Comparison of ENCODE assay signal across 8 mouse cellular contexts in the genomic region with DNA sequence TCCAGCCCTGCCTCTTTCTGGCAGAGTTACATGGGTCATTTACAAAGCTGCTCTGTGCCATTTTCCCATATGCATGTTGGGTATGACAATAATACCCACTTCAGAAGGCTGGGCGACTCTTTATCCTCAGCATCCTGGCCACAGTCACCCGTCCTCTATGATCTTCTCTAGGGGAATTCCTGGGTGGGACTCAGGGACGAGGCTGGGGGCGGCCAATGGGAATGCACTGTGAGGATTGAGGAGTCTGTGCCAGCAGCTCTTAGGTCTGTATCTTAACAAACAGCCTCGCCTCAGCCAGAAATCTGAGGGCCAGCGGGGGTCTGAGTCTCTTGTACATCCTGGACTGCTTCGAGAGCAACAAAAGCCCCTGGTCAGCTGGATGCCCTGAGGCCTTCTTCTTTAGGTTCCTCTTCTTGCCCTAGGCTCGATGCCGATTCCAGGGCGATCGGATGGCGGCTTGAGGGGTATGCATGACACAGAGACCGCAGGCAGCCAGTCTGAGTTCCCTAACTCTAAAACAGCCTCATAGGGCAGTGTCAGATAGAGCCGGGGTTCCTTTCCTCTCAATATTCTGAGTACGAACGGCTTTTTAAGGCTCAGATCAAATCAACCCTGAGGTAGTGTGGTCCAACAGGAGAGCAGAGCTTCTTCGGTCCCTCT. TPM values are rescaled to one million over a fixed set of nuclear protein-coding genes. Genes with fewer than 3 reads are reported as not detected.
A peak's percentile ranks its signal among the peaks of the same experiment; 100 is the strongest.
DNase-seq lines count a peak whose midpoint lies in the region; ATAC-seq and TF ChIP-seq lines count a peak whose summit lies in the region.

No protein-coding gene starts in this region.

- no peak for TF ChIP-seq CTCF in lung, postnatal 0 days (IDR thresholded peaks at IDR 0.05)

- H3K36me3 ChIP-seq in lung, postnatal 0 days (ENCODE audit: insufficient read depth, low read length): no peaks in the 10 kb centered on the region
- peaks cover 32% of the 10 kb centered on the region for H3K36me3 ChIP-seq in forebrain, embryonic 13.5 days (ENCODE audit: poor library complexity, severe bottlenecking)
- H3K36me3 ChIP-seq in limb, embryonic 10.5 days: peaks cover 42% of the 10 kb centered on the region
- peaks cover 8% of the 10 kb centered on the region for H3K36me3 ChIP-seq in neural tube, embryonic 14.5 days (ENCODE audit: control insufficient read depth, insufficient read depth, low read length)

- no peaks in the 10 kb centered on the region for H3K9me3 ChIP-seq in lung, postnatal 0 days (ENCODE audit: low read length)
- H3K9me3 ChIP-seq in forebrain, embryonic 13.5 days (replicated peaks): no peaks in the 10 kb centered on the region
- H3K9me3 ChIP-seq in limb, embryonic 10.5 days (replicated peaks): no peaks in the 10 kb centered on the region
- no peaks in the 10 kb centered on the region for H3K9me3 ChIP-seq in neural tube, embryonic 14.5 days (ENCODE audit: control insufficient read depth, low read length)

- H3K27me3 ChIP-seq in lung, postnatal 0 days (replicated peaks; ENCODE audit: insufficient read depth, low read length): no peaks in the 10 kb centered on the region
- H3K27me3 ChIP-seq in forebrain, embryonic 13.5 days: no peaks in the 10 kb centered on the region
- no peaks in the 10 kb centered on the region for H3K27me3 ChIP-seq in limb, embryonic 10.5 days (ENCODE audit: low read depth, poor library complexity, severe bottlenecking)
- H3K27me3 ChIP-seq in neural tube, embryonic 14.5 days (ENCODE audit: control insufficient read depth, insufficient read depth, low read length): no peaks in the 10 kb centered on the region

- H3K4me1 ChIP-seq in lung, postnatal 0 days (ENCODE audit: insufficient read depth, low read depth, low read length): peaks cover 56% of the 10 kb centered on the region
- H3K4me1 ChIP-seq in forebrain, embryonic 13.5 days: peaks cover 85% of the 10 kb centered on the region
- H3K4me1 ChIP-seq in limb, embryonic 10.5 days: peaks cover 88% of the 10 kb centered on the region
- H3K4me1 ChIP-seq in neural tube, embryonic 14.5 days (ENCODE audit: control insufficient read depth, insufficient read depth, low read length): peaks cover 62% of the 10 kb centered on the region

- H3K4me2 ChIP-seq in lung, postnatal 0 days (replicated peaks; ENCODE audit: low read depth, low read length): peak overlapping the region; percentile 99
- peak overlapping the region; percentile 99 for H3K4me2 ChIP-seq in forebrain, embryonic 13.5 days
- peak overlapping the region; percentile 97 for H3K4me2 ChIP-seq in neural tube, embryonic 14.5 days (ENCODE audit: low read depth, low read length)

- H3K4me3 ChIP-seq in lung, postnatal 0 days (ENCODE audit: low read depth, low read length): peak overlapping the region; percentile 60
- peak overlapping the region; percentile 56 for H3K4me3 ChIP-seq in forebrain, embryonic 13.5 days
- H3K4me3 ChIP-seq in limb, embryonic 10.5 days: peak overlapping the region; percentile 67
- peak overlapping the region; percentile 43 for H3K4me3 ChIP-seq in neural tube, embryonic 14.5 days (ENCODE audit: low read depth, low read length)

- DNase-seq in lung, postnatal 0 days (ENCODE audit: low spot score): no peak
- no peak for DNase-seq in lung, postnatal 25 days (ENCODE audit: low spot score)
- no peak for DNase-seq in limb, embryonic 10.5 days (ENCODE audit: low spot score)
- no peak for DNase-seq in ovary, adult 18-20 months (ENCODE audit: low spot score)
- no peak for DNase-seq in urinary bladder, adult 18-20 months (ENCODE audit: low spot score in 2 of 2)
- DNase-seq in spleen, adult 12 weeks (ENCODE audit: low spot score): no peak

- H3K9ac ChIP-seq in lung, postnatal 0 days (replicated peaks; ENCODE audit: low read depth): peak overlapping the region; percentile 58
- H3K9ac ChIP-seq in forebrain, embryonic 13.5 days: peak overlapping the region; percentile 73
- H3K9ac ChIP-seq in neural tube, embryonic 14.5 days (replicated peaks; ENCODE audit: low read depth, low read length): peak overlapping the region; percentile 70

- ATAC-seq in lung, postnatal 0 days: no peak
- no peak for ATAC-seq in forebrain, embryonic 13.5 days
- ATAC-seq in neural tube, embryonic 14.5 days (ENCODE audit: low read depth): no peak

- H3K27ac ChIP-seq in lung, postnatal 0 days (ENCODE audit: low read length): peak overlapping the region; percentile 77
- peak overlapping the region; percentile 90 for H3K27ac ChIP-seq in forebrain, embryonic 13.5 days
- H3K27ac ChIP-seq in limb, embryonic 10.5 days: peak overlapping the region; percentile 82
- peak overlapping the region; percentile 79 for H3K27ac ChIP-seq in neural tube, embryonic 14.5 days (ENCODE audit: low read depth, low read length)

- TF ChIP-seq EP300 in lung, postnatal 0 days (IDR thresholded peaks at IDR 0.05): no peak

- 40% methylated on average over 17 of the region's 17 CpGs for WGBS in lung, postnatal 0 days
- WGBS in forebrain, embryonic 13.5 days: 15% methylated on average over 17 of the region's 17 CpGs
- 46% methylated on average over 17 of the region's 17 CpGs for WGBS in limb, embryonic 10.5 days
- 26% methylated on average over 17 of the region's 17 CpGs for WGBS in neural tube, embryonic 14.5 days

RNA-seq across cellular contexts. Expression of a gene that starts 8.2 kb away (rescaled TPM):
- 73.1 and 104 TPM in 2 replicates for polyA plus RNA-seq in lung, postnatal 0 days (2015; fragmentation: Nextera tagmentation; extraction: Ambion mirVana)
- polyA plus RNA-seq in forebrain, embryonic 13.5 days (2015; fragmentation: Nextera tagmentation; extraction: Ambion mirVana): 101 and 130 TPM in 2 replicates
- polyA plus RNA-seq in limb, embryonic 10.5 days (2016; fragmentation: Nextera tagmentation; extraction: Ambion mirVana): 147 and 162 TPM in 2 replicates
- 66.4 and 100 TPM in 2 replicates for polyA plus RNA-seq in neural tube, embryonic 14.5 days (2014; fragmentation: Nextera tagmentation; extraction: Ambion mirVana)

RNA-seq across cellular contexts. Expression of a gene that starts 23.0 kb away (rescaled TPM):
- 7.4 and 8.5 TPM in 2 replicates for polyA plus RNA-seq in lung, postnatal 0 days (2015; fragmentation: Nextera tagmentation; extraction: Ambion mirVana)
- 43.0 and 45.5 TPM in 2 replicates for polyA plus RNA-seq in forebrain, embryonic 13.5 days (2015; fragmentation: Nextera tagmentation; extraction: Ambion mirVana)
- 20.3 and 21.8 TPM in 2 replicates for polyA plus RNA-seq in limb, embryonic 10.5 days (2016; fragmentation: Nextera tagmentation; extraction: Ambion mirVana)
- 24.9 and 32.9 TPM in 2 replicates for polyA plus RNA-seq in neural tube, embryonic 14.5 days (2014; fragmentation: Nextera tagmentation; extraction: Ambion mirVana)

RNA-seq across cellular contexts. Expression of a gene that starts 23.9 kb away (rescaled TPM):
- 4.4 and 5.0 TPM in 2 replicates for polyA plus RNA-seq in lung, postnatal 0 days (2015; fragmentation: Nextera tagmentation; extraction: Ambion mirVana)
- polyA plus RNA-seq in forebrain, embryonic 13.5 days (2015; fragmentation: Nextera tagmentation; extraction: Ambion mirVana): 40.7 and 47.7 TPM in 2 replicates
- polyA plus RNA-seq in limb, embryonic 10.5 days (2016; fragmentation: Nextera tagmentation; extraction: Ambion mirVana): 21.2 and 27.5 TPM in 2 replicates
- 83.0 and 94.5 TPM in 2 replicates for polyA plus RNA-seq in neural tube, embryonic 14.5 days (2014; fragmentation: Nextera tagmentation; extraction: Ambion mirVana)

RNA-seq across cellular contexts. Expression of a gene that starts 31.9 kb away (rescaled TPM):
- 13.0 and 14.4 TPM in 2 replicates for polyA plus RNA-seq in lung, postnatal 0 days (2015; fragmentation: Nextera tagmentation; extraction: Ambion mirVana)
- 9.1 and 11.7 TPM in 2 replicates for polyA plus RNA-seq in forebrain, embryonic 13.5 days (2015; fragmentation: Nextera tagmentation; extraction: Ambion mirVana)
- polyA plus RNA-seq in limb, embryonic 10.5 days (2016; fragmentation: Nextera tagmentation; extraction: Ambion mirVana): 21.5 and 26.4 TPM in 2 replicates
- polyA plus RNA-seq in neural tube, embryonic 14.5 days (2014; fragmentation: Nextera tagmentation; extraction: Ambion mirVana): 2.9 and 5.2 TPM in 2 replicates

RNA-seq across cellular contexts. Expression of a gene that starts 38.9 kb away (rescaled TPM):
- 22.7 and 24.1 TPM in 2 replicates for polyA plus RNA-seq in lung, postnatal 0 days (2015; fragmentation: Nextera tagmentation; extraction: Ambion mirVana)
- polyA plus RNA-seq in forebrain, embryonic 13.5 days (2015; fragmentation: Nextera tagmentation; extraction: Ambion mirVana): 68.5 and 71.7 TPM in 2 replicates
- polyA plus RNA-seq in limb, embryonic 10.5 days (2016; fragmentation: Nextera tagmentation; extraction: Ambion mirVana): 15.4 and 21.2 TPM in 2 replicates
- 85.5 and 92.7 TPM in 2 replicates for polyA plus RNA-seq in neural tube, embryonic 14.5 days (2014; fragmentation: Nextera tagmentation; extraction: Ambion mirVana)
